Mouse (Mus musculus) midbrain, embryonic 12.5 days (tissue): ENCODE results near the gene Lysmd1. TPM values are rescaled to one million over a fixed set of nuclear protein-coding genes. Genes with fewer than 3 reads are reported as not detected.
"Not testable (repeated sequence)": the region's sequence is repeated elsewhere in the genome, so short reads cannot be mapped to it uniquely, and the experiment has no call there.

ENCODE experiments used
- ATAC-seq: fragments of 200-750 bp; cut with Nextera tagmentation; 2 replicates; pipeline ENCODE4 v1.8.0; 2017; ENCODE audit warnings: low read depth, moderate TSS enrichment, moderate library complexity; ENCODE audit not compliant: low FRiP score
- H3K27ac ChIP-seq: fragments of 300-500 bp; sonication (generic); replicated peaks from 2 replicates; pipeline ENCODE4 v1.5.1; 2016; ENCODE audit warnings: mild to moderate bottlenecking
- H3K27me3 ChIP-seq: fragments of 300-500 bp; sonication (generic); 2 replicates; pipeline ENCODE4 v1.6.1; 2016; ENCODE audit warnings: mild to moderate bottlenecking
- H3K36me3 ChIP-seq: fragments of 300-500 bp; sonication (generic); 2 replicates; pipeline ENCODE4 v1.6.1; 2016
- H3K4me1 ChIP-seq: fragments of 300-500 bp; sonication (generic); 2 replicates; pipeline ENCODE4 v1.6.1; 2016
- H3K4me2 ChIP-seq: fragments of 300-500 bp; sonication (generic); replicated peaks from 2 replicates; pipeline ENCODE4 v1.6.1; 2016; ENCODE audit warnings: mild to moderate bottlenecking, moderate library complexity
- H3K4me3 ChIP-seq: fragments of 300-500 bp; sonication (generic); 2 replicates; pipeline ENCODE4 v1.5.1; 2016; ENCODE audit warnings: mild to moderate bottlenecking
- H3K9ac ChIP-seq: fragments of 300-500 bp; sonication (generic); replicated peaks from 2 replicates; pipeline ENCODE4 v1.6.1; 2016; ENCODE audit warnings: mild to moderate bottlenecking, moderate library complexity
- H3K9me3 ChIP-seq: fragments of 300-500 bp; sonication (generic); 2 replicates; pipeline ENCODE4 v1.6.1; 2016; ENCODE audit warnings: mild to moderate bottlenecking
- WGBS: fragments of 180-500 bp; shearing (Covaris S2); methylation state at CpG from one replicate; pipeline ENCODE4 v1.1.7; 2016; 5-methylcytosine and 5-hydroxymethylcytosine counted together
- polyA plus RNA-seq: library from polyadenylated mRNA; unstranded; fragments of >200 nt; fragmentation: Nextera tagmentation; extraction: Ambion mirVana; gene quantifications from 2 replicates; pipeline ENCODE4 v1.2.1, GENCODE M21; 2016

The Lysmd1 gene
- polyA plus RNA-seq, result 22.5 and 24.4 TPM in 2 replicates

DNA sequence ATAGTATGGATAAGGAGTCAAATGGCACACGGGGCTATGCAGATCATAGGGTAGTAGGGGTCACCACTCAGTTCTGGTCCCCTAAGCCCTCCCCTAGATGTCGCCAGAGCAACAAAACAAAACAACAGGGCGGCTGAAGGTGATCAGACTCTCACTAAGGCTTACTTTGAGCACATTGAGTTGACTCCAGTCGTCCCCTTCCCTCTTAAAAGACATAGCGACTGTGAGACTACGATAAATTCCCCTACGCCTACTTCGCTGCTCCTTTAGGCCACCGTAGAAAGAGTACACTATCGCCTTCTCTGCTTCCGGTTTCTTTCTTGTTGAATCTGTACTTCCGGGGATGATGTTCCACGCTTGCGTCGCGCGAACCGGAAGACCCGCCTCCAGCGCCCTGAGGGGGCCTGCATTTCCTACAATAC lies at the start of gene Lysmd1, which contains the start of gene Scnm1:
Gene Lysmd1, plus strand, starts transcription at position 409 of the 422 bp plus-strand sequence.
Gene Scnm1, minus strand, starts transcription at position 332 of the 422 bp plus-strand sequence.
- H3K36me3 ChIP-seq, result peaks cover 20% of the 10 kb centered on the region
- H3K4me3 ChIP-seq, result peak within 1 kb of the TSS; percentile 68
- under 1% methylated on average over 20 of the region's 20 CpGs for WGBS
- H3K4me1 ChIP-seq, result peaks cover 16% of the 10 kb centered on the region
- H3K9ac ChIP-seq, result peak within 1 kb of the TSS; percentile 75
- peak within 1 kb of the TSS; percentile 81 for H3K4me2 ChIP-seq
- ATAC-seq, result peak; percentile 91
- no peaks in the 10 kb centered on the region for H3K27me3 ChIP-seq
- peak within 1 kb of the TSS; percentile 63 for H3K27ac ChIP-seq
- no peaks in the 10 kb centered on the region for H3K9me3 ChIP-seq

DNA sequence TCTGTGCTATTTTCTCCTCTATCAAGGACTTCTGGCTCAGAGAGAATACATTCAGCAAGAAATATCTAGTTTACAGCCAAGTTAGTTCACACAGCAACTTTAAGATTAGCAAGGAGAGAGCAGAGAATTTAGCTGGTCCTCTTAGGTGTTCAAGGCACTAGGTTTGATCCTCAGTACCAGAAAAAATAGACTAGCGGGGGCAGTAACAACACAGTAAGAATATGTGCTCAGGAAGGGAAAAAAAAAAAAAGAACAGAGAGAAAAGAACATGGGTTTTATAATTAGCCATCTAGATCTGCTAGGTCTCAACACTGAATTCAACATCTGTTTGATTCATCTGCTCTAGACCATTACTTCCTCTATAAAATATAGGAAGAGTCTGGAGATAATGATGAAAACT lies 45.8 kb upstream of the Lysmd1 start:
- no peaks in the 10 kb centered on the region for H3K9me3 ChIP-seq
- no peaks in the 10 kb centered on the region for H3K4me1 ChIP-seq
- H3K36me3 ChIP-seq, result 0 out of 2 replicates have a peak, but pooled peaks cover 7% of the 10 kb centered on the region
- no peak overlapping the region for H3K4me3 ChIP-seq
- no peaks in the 10 kb centered on the region for H3K27me3 ChIP-seq
- no peak overlapping the region for H3K27ac ChIP-seq
- no peak overlapping the region for H3K4me2 ChIP-seq
- 93% methylated on average over 1 of the region's 1 CpGs for WGBS
- no peak for ATAC-seq
- H3K9ac ChIP-seq, result no peak overlapping the region

DNA sequence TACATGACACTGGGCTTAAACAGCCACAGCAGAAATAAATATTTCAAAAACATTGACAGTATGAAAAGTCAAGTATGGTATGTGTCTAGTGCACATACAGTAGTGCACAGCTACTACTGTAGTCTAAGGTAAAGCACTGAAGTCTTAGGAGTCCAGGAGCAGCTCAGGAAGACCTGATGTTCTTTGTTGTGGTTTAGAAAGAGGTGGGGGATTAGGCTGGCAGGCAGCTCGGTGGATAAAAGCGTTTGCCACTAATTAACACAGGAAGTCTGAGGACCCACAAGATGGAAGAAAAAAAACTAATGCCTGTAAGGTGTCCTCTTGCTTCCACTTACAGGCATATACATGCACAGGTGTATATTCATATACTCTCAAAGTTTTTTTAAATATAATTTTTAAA lies 33.0 kb upstream of the Lysmd1 start:
- H3K36me3 ChIP-seq, result peaks cover 15% of the 10 kb centered on the region
- no peak overlapping the region for H3K4me2 ChIP-seq
- WGBS, result 36% methylated on average over 2 of the region's 2 CpGs
- H3K9ac ChIP-seq, result no peak overlapping the region
- no peaks in the 10 kb centered on the region for H3K9me3 ChIP-seq
- no peak overlapping the region for H3K27ac ChIP-seq
- H3K4me1 ChIP-seq, result peaks cover 20% of the 10 kb centered on the region
- ATAC-seq, result no peak
- no peak overlapping the region for H3K4me3 ChIP-seq
- no peaks in the 10 kb centered on the region for H3K27me3 ChIP-seq

- Histone ChIP-seq H3K27me3 (no peaks in the 10 kb centered on the region), H3K4me1 (peaks cover 20% of the 10 kb centered on the region), H3K4me3 (peak overlapping the region; percentile 99), H3K9me3 (no peaks in the 10 kb centered on the region), H3K36me3 (0 out of 2 replicates have a peak, but pooled peaks cover 7% of the 10 kb centered on the region), H3K4me2 (peak overlapping the region; percentile 81), H3K27ac (no peak overlapping the region), H3K9ac (peak overlapping the region; percentile 97)
- 73% methylated on average over 4 of the region's 4 CpGs for WGBS
- ATAC-seq, result no peak
Measured at GRCm38 (mm10) chr3:95105121-95105520, 28.8 kb upstream of the Lysmd1 start.

DNA sequence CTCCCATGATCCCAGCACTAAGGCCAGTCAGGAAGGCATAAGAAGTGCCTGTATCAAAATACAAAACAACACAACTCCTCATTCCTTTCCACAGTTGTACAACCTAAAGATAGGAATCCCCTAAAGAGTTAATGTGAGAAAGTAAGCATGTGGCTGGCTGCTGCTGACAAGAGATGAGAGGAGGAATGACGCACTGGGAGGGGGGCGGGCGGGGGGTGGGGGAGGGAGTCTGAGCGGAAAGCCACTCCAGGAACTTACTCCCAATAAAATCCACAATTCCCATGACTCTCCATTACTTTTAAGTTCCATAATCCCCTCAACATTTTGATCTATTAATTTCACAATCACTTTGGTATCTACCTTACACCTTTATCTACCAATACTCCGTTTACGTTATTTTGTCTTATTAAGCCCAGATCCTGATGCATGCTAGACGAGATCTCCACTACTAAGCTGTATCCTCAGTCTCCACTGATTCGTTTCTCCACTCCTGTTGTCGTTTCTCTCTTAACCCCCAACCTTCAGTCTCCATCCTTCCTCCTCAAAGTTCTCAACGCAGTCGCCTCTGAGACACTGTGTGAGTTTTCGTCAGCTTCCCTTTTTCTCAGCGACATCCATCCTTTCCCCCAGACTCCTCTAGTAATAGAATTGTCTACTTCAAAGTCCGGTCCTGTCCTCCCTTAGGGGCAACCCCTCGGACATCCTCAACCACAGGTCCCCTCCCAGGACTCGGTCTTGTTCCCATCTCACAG lies 28.1 kb upstream of the Lysmd1 start:
- H3K27me3 ChIP-seq, result no peaks in the 10 kb centered on the region
- H3K4me3 ChIP-seq, result peak overlapping the region; percentile 99
- H3K27ac ChIP-seq, result peak overlapping the region; percentile 80
- no peak; the same call in 1 of the 2 replicates for ATAC-seq
- peak overlapping the region; percentile 97 for H3K9ac ChIP-seq
- 0 out of 2 replicates have a peak, but pooled peaks cover 7% of the 10 kb centered on the region for H3K36me3 ChIP-seq
- WGBS, result 3% methylated on average over 16 of the region's 16 CpGs
- peak overlapping the region; percentile 81 for H3K4me2 ChIP-seq
- no peaks in the 10 kb centered on the region for H3K9me3 ChIP-seq
- peaks cover 20% of the 10 kb centered on the region for H3K4me1 ChIP-seq

- peak within 1 kb of the TSS; percentile 80 for H3K27ac ChIP-seq
- no peaks in the 10 kb centered on the region for H3K27me3 ChIP-seq
- H3K4me2 ChIP-seq, result peak within 1 kb of the TSS; percentile 81
- no peaks in the 10 kb centered on the region for H3K9me3 ChIP-seq
- 0 out of 2 replicates have a peak, but pooled peaks cover 4% of the 10 kb centered on the region for H3K36me3 ChIP-seq
- WGBS, result 0% methylated on average over 51 of the region's 51 CpGs
- ATAC-seq, result peak; percentile 83
- H3K9ac ChIP-seq, result peak within 1 kb of the TSS; percentile 97
- peak within 1 kb of the TSS; percentile 99 for H3K4me3 ChIP-seq
- H3K4me1 ChIP-seq, result peaks cover 13% of the 10 kb centered on the region
Measured at GRCm38 (mm10) chr3:95106338-95107117, 27.4 kb upstream of the Lysmd1 start, which contains the start of gene Pip5k1a. Pip5k1a (minus strand) TSS chr3:95106930.

DNA sequence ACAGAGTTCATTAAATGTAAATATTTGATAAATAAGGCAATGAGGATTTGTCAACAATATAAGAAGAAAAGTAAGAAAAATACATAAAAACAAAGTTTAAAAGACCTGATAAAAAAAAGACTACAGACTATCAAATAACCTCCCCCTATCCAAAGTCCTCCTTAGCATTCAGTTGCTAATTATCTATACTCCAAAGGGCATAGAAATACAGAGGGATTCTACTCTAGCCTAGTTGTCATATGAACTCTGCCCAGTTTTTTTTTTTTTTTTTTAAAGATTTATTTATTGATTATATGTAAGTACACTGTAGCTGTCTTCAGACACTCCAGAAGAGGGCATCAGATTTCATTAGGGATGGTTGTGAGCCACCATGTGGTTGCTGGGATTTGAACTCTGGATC lies 26.6 kb upstream of the Lysmd1 start:
- H3K36me3 ChIP-seq, ATAC-seq, H3K9me3 ChIP-seq, H3K9ac ChIP-seq, H3K27me3 ChIP-seq, H3K27ac ChIP-seq: not testable (repeated sequence)
- peaks cover 12% of the 10 kb centered on the region for H3K4me1 ChIP-seq
- peak overlapping the region; percentile 99; the same call in 1 of the 2 replicates for H3K4me3 ChIP-seq
- peak overlapping the region; percentile 61 for H3K4me2 ChIP-seq

GRCm38 (mm10) chr3:95107898-95108297 lies 26.0 kb upstream of the Lysmd1 start:
- H3K4me2 ChIP-seq, result no peak overlapping the region
- H3K4me3 ChIP-seq, result no peak overlapping the region
- H3K9ac ChIP-seq, result no peak overlapping the region
- no peak overlapping the region for H3K27ac ChIP-seq
- H3K36me3 ChIP-seq, result no peaks in the 10 kb centered on the region
- H3K4me1 ChIP-seq, result peaks cover 18% of the 10 kb centered on the region
- no peaks in the 10 kb centered on the region for H3K27me3 ChIP-seq
- no peaks in the 10 kb centered on the region for H3K9me3 ChIP-seq
- 75% methylated on average over 2 of the region's 2 CpGs for WGBS
- ATAC-seq, result no peak

- WGBS, result under 1% methylated on average over 53 of the region's 54 CpGs
- H3K27me3 ChIP-seq, result no peaks in the 10 kb centered on the region
- H3K4me3 ChIP-seq, result peak within 1 kb of the TSS; percentile 83
- peak within 1 kb of the TSS; percentile 48 for H3K4me2 ChIP-seq
- H3K27ac ChIP-seq, result peak within 1 kb of the TSS; percentile 97
- H3K9me3 ChIP-seq, result no peaks in the 10 kb centered on the region
- ATAC-seq, result peak; percentile 75
- H3K9ac ChIP-seq, result peak within 1 kb of the TSS; percentile 89
- H3K36me3 ChIP-seq, result peaks cover 14% of the 10 kb centered on the region
- peaks cover 11% of the 10 kb centered on the region for H3K4me1 ChIP-seq
Measured at GRCm38 (mm10) chr3:95110911-95111726, 22.8 kb upstream of the Lysmd1 start, which contains the start of gene Vps72. Vps72 (plus strand) TSS chr3:95111022.

DNA sequence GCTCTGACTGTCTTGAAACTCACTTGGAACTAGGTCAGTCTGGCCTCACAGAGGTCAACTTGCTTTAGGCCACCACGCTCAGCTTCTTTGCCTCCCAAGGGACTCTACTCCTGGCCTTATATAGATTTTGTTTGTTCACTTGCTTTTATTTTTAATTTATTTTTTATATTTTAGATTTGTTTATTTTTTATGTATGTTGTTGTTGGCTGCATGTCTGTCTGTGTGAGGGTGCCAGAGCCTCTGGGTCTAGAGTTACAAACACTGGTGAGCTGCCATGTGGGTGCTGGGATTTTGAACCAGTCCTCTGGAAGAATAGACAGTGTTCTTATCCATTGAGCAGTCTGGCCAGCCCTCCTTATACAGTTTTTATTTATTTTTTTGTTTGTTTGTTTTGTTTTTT lies 21.1 kb upstream of the Lysmd1 start:
- Histone ChIP-seq H3K36me3 (peaks cover 26% of the 10 kb centered on the region), H3K4me3 (no peak overlapping the region), H3K9me3 (no peaks in the 10 kb centered on the region), H3K4me2 (peak overlapping the region; percentile 48), H3K27me3 (no peaks in the 10 kb centered on the region), H3K4me1 (peaks cover 11% of the 10 kb centered on the region), H3K27ac (no peak overlapping the region), H3K9ac (peak overlapping the region; percentile 37; the same call in 1 of the 2 replicates)
- no peak for ATAC-seq
- WGBS, result 92% methylated on average over 1 of the region's 1 CpGs

DNA sequence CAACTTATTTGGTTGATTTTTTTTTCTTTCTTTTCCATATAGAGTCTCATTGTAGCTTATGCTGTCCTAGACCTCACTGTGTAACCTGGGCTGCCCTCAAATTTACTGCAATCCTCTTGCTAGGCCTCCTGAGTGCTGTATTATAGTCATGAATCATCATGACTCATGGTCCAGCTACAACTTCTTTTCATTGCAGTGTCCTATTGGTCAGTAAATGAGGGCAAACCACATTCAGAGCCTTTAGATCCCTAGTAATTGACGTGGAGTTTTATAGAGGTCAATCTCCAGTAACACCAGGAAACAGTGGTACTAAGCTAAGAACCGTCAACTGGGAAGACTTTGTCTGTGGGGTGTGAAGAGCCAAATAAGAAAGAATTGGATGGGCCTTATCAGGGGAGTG lies 16.1 kb upstream of the Lysmd1 start:
- Histone ChIP-seq H3K4me2 (no peak overlapping the region), H3K9me3 (no peaks in the 10 kb centered on the region), H3K36me3 (peaks cover 74% of the 10 kb centered on the region), H3K9ac (0 out of 2 replicates have a peak overlapping the region, but pooled peaks have one; percentile 24), H3K4me1 (peaks cover 2% of the 10 kb centered on the region), H3K27me3 (no peaks in the 10 kb centered on the region), H3K27ac (no peak overlapping the region), H3K4me3 (no peak overlapping the region)
- no peak for ATAC-seq
- WGBS, result 93% methylated on average over 2 of the region's 2 CpGs
